Mouse (Mus musculus): Measurements from ENCODE around the gene 4921524J17Rik.

The 4921524J17Rik gene

GRCm38 (mm10) chr8:85432168-85433016 is at the start of gene 4921524J17Rik:
TSS of gene 4921524J17Rik (minus strand) at chr8:85432833.
- in situ Hi-C loops (cut with MboI; ENCODE audit: low sequenced_read_pairs) = no loop called here

GRCm38 (mm10) chr8:85482427-85482826 is 49.8 kb upstream of the 4921524J17Rik start:
- in situ Hi-C loops (cut with MboI; ENCODE audit: low sequenced_read_pairs) = no loop called here

- in situ Hi-C loops (cut with MboI; ENCODE audit: low sequenced_read_pairs) = no loop called here
Observed at GRCm38 (mm10) chr8:85481900-85482299, 49.3 kb upstream of the 4921524J17Rik start.

- in situ Hi-C loops (cut with MboI; ENCODE audit: low sequenced_read_pairs) = no loop called here
Observed at GRCm38 (mm10) chr8:85479710-85480109, 47.1 kb upstream of the 4921524J17Rik start.

GRCm38 (mm10) chr8:85478397-85478796 is 45.8 kb upstream of the 4921524J17Rik start:
- in situ Hi-C loops (cut with MboI; ENCODE audit: low sequenced_read_pairs) = no loop called here

- in situ Hi-C loops (cut with MboI; ENCODE audit: low sequenced_read_pairs) = no loop called here
Observed at GRCm38 (mm10) chr8:85476970-85477545, 44.4 kb upstream of the 4921524J17Rik start.

GRCm38 (mm10) chr8:85474924-85475323 is 42.3 kb upstream of the 4921524J17Rik start:
- in situ Hi-C loops (cut with MboI; ENCODE audit: low sequenced_read_pairs) = loop anchor here (25.0 kb wide), 1 partner anchor 187 kb away; no protein-coding TSS in a partner anchor

GRCm38 (mm10) chr8:85473246-85473645 is 40.6 kb upstream of the 4921524J17Rik start:
- in situ Hi-C loops (cut with MboI; ENCODE audit: low sequenced_read_pairs) = loop anchor here (25.0 kb wide), 1 partner anchor 189 kb away; no protein-coding TSS in a partner anchor

- in situ Hi-C loops (cut with MboI; ENCODE audit: low sequenced_read_pairs) = loop anchor here (25.0 kb wide), 1 partner anchor 190 kb away; no protein-coding TSS in a partner anchor
Observed at GRCm38 (mm10) chr8:85472800-85473199, 40.2 kb upstream of the 4921524J17Rik start.

GRCm38 (mm10) chr8:85470753-85471152 is 38.1 kb upstream of the 4921524J17Rik start:
- in situ Hi-C loops (cut with MboI; ENCODE audit: low sequenced_read_pairs) = loop anchor here (25.0 kb wide), 1 partner anchor 192 kb away; no protein-coding TSS in a partner anchor

- in situ Hi-C loops (cut with MboI; ENCODE audit: low sequenced_read_pairs) = loop anchor here (25.0 kb wide), 1 partner anchor 196 kb away; no protein-coding TSS in a partner anchor
Observed at GRCm38 (mm10) chr8:85466056-85466455, 33.4 kb upstream of the 4921524J17Rik start.

GRCm38 (mm10) chr8:85464316-85464715 is 31.7 kb upstream of the 4921524J17Rik start:
- in situ Hi-C loops (cut with MboI; ENCODE audit: low sequenced_read_pairs) = loop anchor here (25.0 kb wide), 1 partner anchor 198 kb away; no protein-coding TSS in a partner anchor

GRCm38 (mm10) chr8:85462441-85462840 is 29.8 kb upstream of the 4921524J17Rik start:
- in situ Hi-C loops (cut with MboI; ENCODE audit: low sequenced_read_pairs) = loop anchor here (25.0 kb wide), 1 partner anchor 200 kb away; no protein-coding TSS in a partner anchor

GRCm38 (mm10) chr8:85461377-85461776 is 28.7 kb upstream of the 4921524J17Rik start:
- in situ Hi-C loops (cut with MboI; ENCODE audit: low sequenced_read_pairs) = loop anchor here (25.0 kb wide), 1 partner anchor 201 kb away; no protein-coding TSS in a partner anchor

- in situ Hi-C loops (cut with MboI; ENCODE audit: low sequenced_read_pairs) = loop anchor here (25.0 kb wide), 1 partner anchor 201 kb away; no protein-coding TSS in a partner anchor
Observed at GRCm38 (mm10) chr8:85460804-85461203, 28.2 kb upstream of the 4921524J17Rik start.

GRCm38 (mm10) chr8:85459582-85459981 is 26.9 kb upstream of the 4921524J17Rik start:
- in situ Hi-C loops (cut with MboI; ENCODE audit: low sequenced_read_pairs) = loop anchor here (25.0 kb wide), 1 partner anchor 203 kb away; no protein-coding TSS in a partner anchor

GRCm38 (mm10) chr8:85456536-85456935 is 23.9 kb upstream of the 4921524J17Rik start:
- in situ Hi-C loops (cut with MboI; ENCODE audit: low sequenced_read_pairs) = loop anchor here (25.0 kb wide), 1 partner anchor 206 kb away; no protein-coding TSS in a partner anchor

GRCm38 (mm10) chr8:85454750-85455149 is 22.1 kb upstream of the 4921524J17Rik start:
- in situ Hi-C loops (cut with MboI; ENCODE audit: low sequenced_read_pairs) = loop anchor here (25.0 kb wide), 1 partner anchor 208 kb away; no protein-coding TSS in a partner anchor

GRCm38 (mm10) chr8:85453256-85453655 is 20.6 kb upstream of the 4921524J17Rik start:
- in situ Hi-C loops (cut with MboI; ENCODE audit: low sequenced_read_pairs) = loop anchor here (25.0 kb wide), 1 partner anchor 209 kb away; no protein-coding TSS in a partner anchor

GRCm38 (mm10) chr8:85452328-85452727 is 19.7 kb upstream of the 4921524J17Rik start:
- in situ Hi-C loops (cut with MboI; ENCODE audit: low sequenced_read_pairs) = loop anchor here (25.0 kb wide), 1 partner anchor 210 kb away; no protein-coding TSS in a partner anchor

- in situ Hi-C loops (cut with MboI; ENCODE audit: low sequenced_read_pairs) = loop anchor here (25.0 kb wide), 1 partner anchor 212 kb away; no protein-coding TSS in a partner anchor
Observed at GRCm38 (mm10) chr8:85450335-85450734, 17.7 kb upstream of the 4921524J17Rik start.

Data from CH12F3 (cell line).